Mouse (Mus musculus) hindbrain, embryonic 14.5 days (tissue): ENCODE data around the gene Large2. TPM values are rescaled to one million over a fixed set of nuclear protein-coding genes. Genes with fewer than 3 reads are reported as not detected.

Experiments
- ATAC-seq: fragments of 200-750 bp; cut with Nextera tagmentation; 2 replicates; pipeline ENCODE4 v1.8.0; 2017; ENCODE audit warnings: moderate number of reproducible peaks, mild to moderate bottlenecking, moderate TSS enrichment, moderate library complexity; ENCODE audit not compliant: low FRiP score
- DNase-seq: peaks from one replicate; pipeline ENCODE4 v3.0.0-alpha.2; 2015; ENCODE audit warnings: low spot score
- H3K27ac ChIP-seq: fragments of 300-500 bp; sonication (generic); 2 replicates; pipeline ENCODE4 v1.5.1; 2014; ENCODE audit warnings: mild to moderate bottlenecking, moderate library complexity
- H3K27me3 ChIP-seq: fragments of 300-500 bp; sonication (generic); 2 replicates; pipeline ENCODE4 v1.6.1; 2014; ENCODE audit warnings: mild to moderate bottlenecking, low read length, mixed read lengths; ENCODE audit not compliant: control insufficient read depth, insufficient read depth
- H3K36me3 ChIP-seq: fragments of 300-500 bp; sonication (generic); replicated peaks from 2 replicates; pipeline ENCODE4 v1.6.1; 2014; ENCODE audit not compliant: control insufficient read depth, insufficient read depth
- H3K4me1 ChIP-seq: fragments of 300-500 bp; sonication (generic); replicated peaks from 2 replicates; pipeline ENCODE4 v1.6.1; 2014; ENCODE audit warnings: antibody characterized with exemption, low read length, mixed read lengths; ENCODE audit not compliant: control insufficient read depth, insufficient read depth
- H3K4me2 ChIP-seq: fragments of 300-500 bp; sonication (generic); replicated peaks from 2 replicates; pipeline ENCODE4 v1.6.1; 2014; ENCODE audit warnings: mild to moderate bottlenecking, moderate library complexity
- H3K4me3 ChIP-seq: fragments of 300-500 bp; sonication (generic); replicated peaks from 2 replicates; pipeline ENCODE4 v1.5.1; 2014; ENCODE audit warnings: mild to moderate bottlenecking, low read length
- H3K9ac ChIP-seq: fragments of 300-500 bp; sonication (generic); 2 replicates; pipeline ENCODE4 v1.6.1; 2014
- H3K9me3 ChIP-seq: fragments of 300-500 bp; sonication (generic); 2 replicates; pipeline ENCODE4 v1.6.1; 2016; ENCODE audit warnings: low read length; ENCODE audit not compliant: control insufficient read depth
- WGBS: fragments of 180-500 bp; shearing (Covaris S2); extraction: QIAGEN DNeasy Blood & Tissue Kit; methylation state at CpG from one replicate; pipeline ENCODE4 v1.1.7; 2014; 5-methylcytosine and 5-hydroxymethylcytosine counted together
- microRNA-seq: library from miRNA; unstranded; fragments of <30 nt; microRNA quantifications from one replicate; pipeline ENCODE4, GENCODE M21; 2016
- polyA plus RNA-seq: library from polyadenylated mRNA; unstranded; fragments of >200 nt; fragmentation: Nextera tagmentation; extraction: Ambion mirVana; gene quantifications from 2 replicates; pipeline ENCODE4 v1.2.1, GENCODE M21; 2014

Large2 gene
- polyA plus RNA-seq, 1 experiment from 2014 or later: 2.0 TPM

DNA sequence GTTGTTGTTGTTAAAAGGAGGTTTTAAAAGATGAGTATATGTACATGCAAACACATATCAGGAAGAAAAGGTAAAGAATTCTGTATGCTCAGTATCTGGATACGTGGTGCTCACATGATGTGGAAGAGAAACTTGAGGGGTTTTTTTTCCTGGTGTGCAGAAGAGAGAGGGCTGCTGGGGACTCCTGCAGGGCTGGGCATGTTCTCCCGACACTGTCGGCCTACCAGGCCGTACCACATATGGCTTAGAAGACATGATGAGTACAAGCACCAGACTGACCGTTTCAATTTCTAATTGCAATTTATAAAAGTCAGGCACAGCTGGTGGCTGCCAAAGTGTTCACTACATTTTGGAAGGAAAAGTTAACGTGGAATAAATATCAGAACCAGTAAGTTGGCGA is 49.0 kb downstream of the Large2 start:
- H3K4me1 ChIP-seq: no peaks in the 10 kb centered on the region
- DNase-seq (no peak), ATAC-seq (no peak)
- no peaks in the 10 kb centered on the region for H3K9me3 ChIP-seq
- H3K27me3 ChIP-seq: no peaks in the 10 kb centered on the region
- no peak overlapping the region for H3K4me3 ChIP-seq
- no peak overlapping the region for H3K27ac ChIP-seq
- 89% methylated on average over 7 of the region's 7 CpGs for WGBS
- no peak overlapping the region for H3K4me2 ChIP-seq
- peaks cover 54% of the 10 kb centered on the region for H3K36me3 ChIP-seq
- H3K9ac ChIP-seq: no peak overlapping the region

DNA sequence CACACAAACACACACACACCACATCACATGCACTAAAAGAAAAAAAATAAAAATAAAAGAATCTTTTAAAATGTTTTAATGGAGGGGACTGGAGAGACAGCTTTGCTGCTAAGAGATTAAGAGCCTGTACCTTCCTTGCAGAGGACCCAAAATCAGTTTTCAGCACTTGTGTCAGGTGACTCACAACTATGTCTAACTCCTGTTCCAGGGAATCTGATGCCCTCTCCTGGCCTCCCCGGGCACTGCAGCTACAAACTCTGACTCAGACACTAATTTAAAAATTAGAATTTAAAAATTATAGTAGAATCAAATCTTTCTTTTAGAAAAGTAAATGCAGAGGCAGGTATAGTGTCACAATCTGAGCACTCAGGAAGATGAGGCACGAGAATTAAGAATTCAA is 52.0 kb downstream of the Large2 start:
- 87% methylated on average over 2 of the region's 2 CpGs for WGBS

DNA sequence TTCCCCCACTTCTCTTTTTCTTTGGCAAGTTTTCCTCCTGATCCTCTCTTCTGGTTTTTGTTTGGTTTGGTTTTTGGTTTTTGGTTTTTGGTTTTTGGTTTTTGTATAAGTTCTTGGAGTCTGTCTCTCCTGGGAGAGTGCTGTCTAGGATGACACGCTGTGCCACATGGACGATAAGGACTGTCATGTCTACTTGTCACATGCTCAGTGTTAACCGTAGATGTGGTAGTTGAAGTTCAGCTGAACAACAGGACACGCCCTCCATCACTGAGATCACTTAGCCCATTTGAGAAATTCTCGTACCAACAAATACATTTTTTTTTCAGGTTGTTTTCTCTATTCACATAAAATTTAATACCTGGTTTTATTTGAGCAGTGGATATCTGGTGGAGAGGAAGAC is 57.4 kb downstream of the Large2 start:
- ATAC-seq (no peak), DNase-seq (no peak)
- Histone ChIP-seq H3K4me2 (no peak overlapping the region), H3K36me3 (peaks cover 2% of the 10 kb centered on the region), H3K4me1 (no peaks in the 10 kb centered on the region), H3K9ac (no peak overlapping the region), H3K27ac (no peak overlapping the region), H3K4me3 (no peak overlapping the region), H3K9me3 (no peaks in the 10 kb centered on the region), H3K27me3 (no peaks in the 10 kb centered on the region)
- WGBS: 93% methylated on average over 5 of the region's 5 CpGs

More for the DNA sequence above, 52.0 kb downstream of the Large2 start:
- H3K4me1 ChIP-seq: no peaks in the 10 kb centered on the region
- peaks cover 33% of the 10 kb centered on the region for H3K36me3 ChIP-seq
- H3K27ac ChIP-seq: no peak overlapping the region
- H3K9me3 ChIP-seq: no peaks in the 10 kb centered on the region
- H3K27me3 ChIP-seq: no peaks in the 10 kb centered on the region
- no peak for ATAC-seq
- H3K9ac ChIP-seq: no peak overlapping the region
- no peak overlapping the region for H3K4me2 ChIP-seq
- no peak for DNase-seq
- H3K4me3 ChIP-seq: no peak overlapping the region

DNA sequence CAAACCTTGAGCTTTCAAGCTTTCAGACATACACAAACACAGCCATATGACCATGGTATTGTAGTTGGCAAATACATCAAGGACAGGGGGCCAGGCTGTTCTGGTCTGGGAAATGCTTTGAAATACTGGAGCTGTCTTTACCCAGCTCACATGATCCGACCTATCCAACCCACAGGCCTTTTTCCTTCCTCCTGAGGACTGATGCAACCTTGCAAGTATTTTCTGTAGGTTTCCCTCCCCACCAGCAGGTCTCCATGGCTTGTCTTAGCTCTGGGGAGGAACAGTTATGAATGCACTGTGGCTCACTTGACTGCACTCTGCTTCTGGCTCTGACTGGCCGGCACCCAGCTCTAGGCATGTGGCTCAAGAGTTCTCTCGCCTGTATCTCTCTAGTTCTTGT is 58.0 kb downstream of the Large2 start:
- no peaks in the 10 kb centered on the region for H3K4me1 ChIP-seq
- no peak overlapping the region for H3K27ac ChIP-seq
- H3K9ac ChIP-seq: no peak overlapping the region
- H3K4me3 ChIP-seq: no peak overlapping the region
- H3K9me3 ChIP-seq: no peaks in the 10 kb centered on the region
- H3K36me3 ChIP-seq: no peaks in the 10 kb centered on the region; the same call in 1 of the 2 replicates
- 72% methylated on average over 3 of the region's 3 CpGs for WGBS
- no peak for ATAC-seq
- no peaks in the 10 kb centered on the region for H3K27me3 ChIP-seq
- no peak overlapping the region for H3K4me2 ChIP-seq
- DNase-seq: no peak

Small RNA genes lying within 50 kb of the gene (microRNA-seq; reads per million reads assigned to microRNA genes)
- gene Mir7000: 1.1 reads per million

Other genes starting within 250 kb of the Large2 start
- 32.7 TPM in 2 replicates for gene Pex16, start 193 bp downstream of the Large2 start, polyA plus RNA-seq
- 2.9 and 4.2 TPM in 2 replicates for gene 1700029I15Rik, start 7.7 kb upstream of the Large2 start, polyA plus RNA-seq
- gene Mapk8ip1, start 26.4 kb upstream of the Large2 start, polyA plus RNA-seq: 68.8 and 74.5 TPM in 2 replicates
- 34.6 and 35.5 TPM in 2 replicates for gene Cry2, start 59.2 kb upstream of the Large2 start, polyA plus RNA-seq
- 15.4 and 17.1 TPM in 2 replicates for gene Slc35c1, start 85.7 kb upstream of the Large2 start, polyA plus RNA-seq
- 20.0 and 26.1 TPM in 2 replicates for gene Chst1, start 224.8 kb upstream of the Large2 start, polyA plus RNA-seq